Mouse (Mus musculus): ENCODE measurements around the gene Usp39.

DNA sequence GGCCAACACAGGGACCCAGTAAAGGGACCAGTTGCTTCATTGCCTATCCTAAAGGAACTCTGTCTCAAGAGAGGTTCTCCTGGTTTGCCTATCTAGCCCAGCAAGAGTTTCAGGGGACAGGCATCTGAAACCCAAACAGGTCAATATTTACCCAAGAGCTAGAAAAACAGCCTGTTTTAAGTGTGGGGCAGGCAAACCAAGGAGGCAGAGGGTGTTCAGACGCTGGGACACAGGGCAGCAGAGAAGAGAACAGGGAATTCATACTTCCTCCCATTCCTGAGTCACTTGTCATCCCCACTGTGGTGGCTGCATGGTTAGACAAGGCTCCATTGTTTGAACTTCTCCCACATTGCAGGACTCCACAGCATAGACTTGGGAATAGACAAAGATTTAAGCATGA lies 26.6 kb upstream of the Usp39 start:
- no peak for TF ChIP-seq CTCF (IDR thresholded peaks at IDR 0.05; ENCODE audit: control insufficient read depth, insufficient read depth, low read length)
- TF ChIP-seq POLR2A (IDR thresholded peaks at IDR 0.05; ENCODE audit: borderline replicate concordance, control insufficient read depth, low read depth, low read length) = no peak

Data from bone marrow, adult 2 months (tissue).